28 mouse cellular contexts compared by ENCODE assay signal in genomic region chrX:151158414-151158813, GRCm38 (mm10). TPM values are rescaled to one million over a fixed set of nuclear protein-coding genes. Genes with fewer than 3 reads are reported as not detected.
DNase-seq lines count a peak whose midpoint lies in the region; ATAC-seq and TF ChIP-seq lines count a peak whose summit lies in the region.
"Had no signal": no experiment of that assay in that cellular context is flagged by ENCODE, and none has a peak within 500 bp of the region (broad histone marks: within the 10 kb centered on the region; RNA-seq: fewer than 3 reads in every experiment).

No protein-coding gene starts in this region.

- no peak overlapping the region for H3K4me2 ChIP-seq in liver, embryonic 11.5 days
- no peak overlapping the region for H3K4me2 ChIP-seq in liver, embryonic 12.5 days
- no peak overlapping the region for H3K4me2 ChIP-seq in liver, embryonic 16.5 days (ENCODE audit: low read depth, low read length)
- no peak overlapping the region for H3K4me2 ChIP-seq in stomach, postnatal 0 days (replicated peaks; ENCODE audit: low read depth)
- H3K4me2 ChIP-seq: embryonic facial prominence, embryonic 13.5 days; forebrain, embryonic 13.5 days; heart, embryonic 13.5 days; hindbrain, embryonic 14.5 days had no signal

- no peaks in the 10 kb centered on the region for H3K9me3 ChIP-seq in liver, embryonic 11.5 days (ENCODE audit: control insufficient read depth, low read length)
- no peaks in the 10 kb centered on the region for H3K9me3 ChIP-seq in liver, embryonic 12.5 days (replicated peaks)
- no peaks in the 10 kb centered on the region for H3K9me3 ChIP-seq in liver, embryonic 16.5 days (replicated peaks; ENCODE audit: control insufficient read depth, low read length)
- H3K9me3 ChIP-seq in stomach, postnatal 0 days (ENCODE audit: control insufficient read depth, low read length) = no peaks in the 10 kb centered on the region
- H3K9me3 ChIP-seq in embryonic facial prominence, embryonic 10.5 days = no peaks in the 10 kb centered on the region
- H3K9me3 ChIP-seq: embryonic facial prominence, embryonic 13.5 days; forebrain, embryonic 13.5 days; G1E; heart, embryonic 10.5 days; heart, embryonic 13.5 days had no signal

- TF ChIP-seq EP300 in stomach, postnatal 0 days (optimal IDR thresholded peaks at IDR 0.05) = no peak

- H3K27me3 ChIP-seq in liver, embryonic 11.5 days (replicated peaks; ENCODE audit: control insufficient read depth, insufficient read depth, low read length) = no peaks in the 10 kb centered on the region; the same call in none of the 2 replicates
- no peaks in the 10 kb centered on the region for H3K27me3 ChIP-seq in liver, embryonic 12.5 days (replicated peaks)
- no peaks in the 10 kb centered on the region; the same call in 1 of the 2 replicates for H3K27me3 ChIP-seq in liver, embryonic 16.5 days (ENCODE audit: control insufficient read depth, insufficient read depth, low read depth, low read length)
- no peaks in the 10 kb centered on the region for H3K27me3 ChIP-seq in stomach, postnatal 0 days (ENCODE audit: control insufficient read depth, insufficient read depth, low read length)
- peaks cover 3% of the 10 kb centered on the region; the same call in 1 of the 2 replicates for H3K27me3 ChIP-seq in embryonic facial prominence, embryonic 10.5 days (replicated peaks; ENCODE audit: low read depth, poor library complexity, severe bottlenecking)
- H3K27me3 ChIP-seq: CH12.LX; embryonic facial prominence, embryonic 13.5 days; forebrain, embryonic 13.5 days; heart, embryonic 13.5 days had no signal

- no peaks in the 10 kb centered on the region for H3K4me1 ChIP-seq in liver, embryonic 11.5 days (replicated peaks; ENCODE audit: control insufficient read depth, insufficient read depth, low read length)
- H3K4me1 ChIP-seq in liver, embryonic 12.5 days = peaks cover 3% of the 10 kb centered on the region; the same call in 1 of the 2 replicates
- no peaks in the 10 kb centered on the region for H3K4me1 ChIP-seq in liver, embryonic 16.5 days (ENCODE audit: control insufficient read depth, low read depth, low read length)
- H3K4me1 ChIP-seq in stomach, postnatal 0 days (replicated peaks; ENCODE audit: control insufficient read depth, insufficient read depth) = no peaks in the 10 kb centered on the region
- no peaks in the 10 kb centered on the region for H3K4me1 ChIP-seq in embryonic facial prominence, embryonic 10.5 days
- H3K4me1 ChIP-seq: embryonic facial prominence, embryonic 13.5 days; forebrain, embryonic 13.5 days; heart, embryonic 10.5 days; heart, embryonic 13.5 days had no signal

- no peak overlapping the region for H3K9ac ChIP-seq in liver, embryonic 11.5 days (ENCODE audit: low read depth, low read length)
- H3K9ac ChIP-seq in liver, embryonic 12.5 days = no peak overlapping the region
- H3K9ac ChIP-seq in liver, embryonic 16.5 days (ENCODE audit: low read depth, low read length) = no peak overlapping the region
- no peak overlapping the region for H3K9ac ChIP-seq in stomach, postnatal 0 days (ENCODE audit: low read length)
- H3K9ac ChIP-seq: embryonic facial prominence, embryonic 13.5 days; forebrain, embryonic 13.5 days; heart, embryonic 13.5 days; hindbrain, embryonic 14.5 days had no signal

- peak; percentile 54; the same call in 1 of the 2 replicates for ATAC-seq in liver, embryonic 11.5 days (replicated peaks; ENCODE audit: low FRiP score)
- peak; percentile 64; the same call in 1 of the 2 replicates for ATAC-seq in liver, embryonic 12.5 days
- peak; percentile 43; the same call in 1 of the 2 replicates for ATAC-seq in liver, embryonic 16.5 days (ENCODE audit: low read depth)
- no peak for ATAC-seq in stomach, postnatal 0 days (ENCODE audit: low FRiP score, low TSS enrichment)
- ATAC-seq: forebrain, embryonic 13.5 days; forebrain, embryonic 16.5 days had no signal

- no peaks in the 10 kb centered on the region for H3K36me3 ChIP-seq in liver, embryonic 11.5 days (ENCODE audit: control insufficient read depth, insufficient read depth, low read length)
- no peaks in the 10 kb centered on the region for H3K36me3 ChIP-seq in liver, embryonic 12.5 days
- H3K36me3 ChIP-seq in liver, embryonic 16.5 days (ENCODE audit: control insufficient read depth, insufficient read depth) = no peaks in the 10 kb centered on the region
- H3K36me3 ChIP-seq in stomach, postnatal 0 days (ENCODE audit: control insufficient read depth, insufficient read depth, low read length) = no peaks in the 10 kb centered on the region
- H3K36me3 ChIP-seq in embryonic facial prominence, embryonic 10.5 days (replicated peaks) = no peaks in the 10 kb centered on the region
- H3K36me3 ChIP-seq: embryonic facial prominence, embryonic 13.5 days; G1E; heart, embryonic 10.5 days; heart, embryonic 13.5 days had no signal

- DNase-seq in liver, embryonic 11.5 days (ENCODE audit: low spot score) = no peak
- DNase-seq in liver = no peak
- no peak for DNase-seq in spleen, adult 18-20 months
- DNase-seq in stomach, postnatal 0 days (ENCODE audit: low spot score) = no peak
- no peak for DNase-seq in embryonic facial prominence, embryonic 10.5 days (ENCODE audit: low spot score)
- DNase-seq: adrenal gland, postnatal 10 days; adrenal gland, postnatal 36 days; B cell, adult 2 months; cerebellum, adult 11 months; cerebellum, adult 2 months; cerebellum, adult 9-11 months; cerebellum, postnatal 25 days; gastrocnemius, postnatal 10 days; gastrocnemius, postnatal 36 days; heart, adult 2 months; heart, postnatal 14 days; heart, postnatal 4 days had no signal

- WGBS in liver, embryonic 11.5 days = 45% methylated on average over 6 of the region's 6 CpGs
- whole genome bisulfite sequencing in liver, embryonic 12.5 days (ENCODE audit: insufficient replicate concordance) = 29% methylated on average over 6 of the region's 6 CpGs
- WGBS in liver, embryonic 16.5 days (ENCODE audit: insufficient replicate concordance) = 40% methylated on average over 6 of the region's 6 CpGs
- 61% methylated on average over 6 of the region's 6 CpGs for WGBS in stomach, postnatal 0 days
- WGBS in embryonic facial prominence, embryonic 10.5 days = 74% methylated on average over 6 of the region's 6 CpGs

- no peak overlapping the region for H3K4me3 ChIP-seq in liver, embryonic 11.5 days (ENCODE audit: low read depth, low read length)
- no peak overlapping the region for H3K4me3 ChIP-seq in liver, embryonic 12.5 days
- H3K4me3 ChIP-seq in liver, embryonic 16.5 days (ENCODE audit: low read depth, low read length) = no peak overlapping the region
- H3K4me3 ChIP-seq in stomach, postnatal 0 days (ENCODE audit: low read depth, low read length) = no peak overlapping the region
- H3K4me3 ChIP-seq in embryonic facial prominence, embryonic 10.5 days = no peak overlapping the region
- H3K4me3 ChIP-seq: embryonic facial prominence, embryonic 13.5 days; erythroblast, embryonic 14.5 days; forebrain, embryonic 13.5 days; heart, adult 2 months; heart, embryonic 10.5 days; heart, embryonic 13.5 days had no signal

- no peak for TF ChIP-seq CTCF in stomach, postnatal 0 days (IDR thresholded peaks at IDR 0.05; ENCODE audit: low read depth)

- H3K27ac ChIP-seq in liver, embryonic 11.5 days (ENCODE audit: low read depth, low read length) = no peak overlapping the region
- no peak overlapping the region for H3K27ac ChIP-seq in liver, embryonic 12.5 days
- no peak overlapping the region for H3K27ac ChIP-seq in liver, embryonic 16.5 days (ENCODE audit: low read length)
- H3K27ac ChIP-seq in stomach, postnatal 0 days (replicated peaks) = no peak overlapping the region
- no peak overlapping the region for H3K27ac ChIP-seq in embryonic facial prominence, embryonic 10.5 days (replicated peaks)
- H3K27ac ChIP-seq: embryonic facial prominence, embryonic 13.5 days; forebrain, embryonic 13.5 days; heart, adult 2 months; heart, embryonic 10.5 days; heart, embryonic 13.5 days; hindbrain, embryonic 14.5 days had no signal

RNA-seq across cellular contexts. Expression of gene Wnk3, which starts 39.5 kb away (rescaled TPM):
- polyA plus RNA-seq in liver, embryonic 11.5 days (2014; fragmentation: Nextera tagmentation; extraction: Ambion mirVana) = 1.3 and 1.7 TPM in 2 replicates
- polyA plus RNA-seq in liver, embryonic 12.5 days (2016; fragmentation: Nextera tagmentation; extraction: Ambion mirVana) = 0.17 and 0.57 TPM in 2 replicates
- polyA plus RNA-seq in liver, embryonic 16.5 days (2015; fragmentation: Nextera tagmentation; extraction: Ambion mirVana) = 0.01 TPM in 2 replicates
- polyA plus RNA-seq in stomach, postnatal 0 days (2015; fragmentation: Nextera tagmentation; extraction: Ambion mirVana) = 0.19 and 0.39 TPM in 2 replicates
- 7.5 and 8.6 TPM in 2 replicates for polyA plus RNA-seq in embryonic facial prominence, embryonic 10.5 days (2016; fragmentation: Nextera tagmentation; extraction: Ambion mirVana)
- polyA plus RNA-seq: erythroblast, embryonic 14.5 days; G1E had no signal
